Mouse (Mus musculus) intestine, postnatal 0 days (tissue): ENCODE measurements around the gene Gm28036. TPM values are rescaled to one million over a fixed set of nuclear protein-coding genes. Genes with fewer than 3 reads are reported as not detected.

ENCODE experiments used
- ATAC-seq: fragments of 200-750 bp; cut with Nextera tagmentation; 2 replicates; pipeline ENCODE4 v1.8.0; 2017; ENCODE audit warnings: mild to moderate bottlenecking, moderate TSS enrichment, moderate library complexity
- H3K27ac ChIP-seq: fragments of 300-500 bp; sonication (generic); 2 replicates; pipeline ENCODE4 v1.5.1; 2014; ENCODE audit warnings: mild to moderate bottlenecking, low read depth, low read length, moderate library complexity
- H3K27me3 ChIP-seq: fragments of 300-500 bp; sonication (generic); replicated peaks from 2 replicates; pipeline ENCODE4 v1.6.1; 2014; ENCODE audit warnings: low read length, mixed read lengths; ENCODE audit not compliant: control insufficient read depth, insufficient read depth
- H3K36me3 ChIP-seq: fragments of 300-500 bp; sonication (generic); 2 replicates; pipeline ENCODE4 v1.6.1; 2014; ENCODE audit warnings: mild to moderate bottlenecking, moderate library complexity; ENCODE audit not compliant: control insufficient read depth, insufficient read depth
- H3K4me1 ChIP-seq: fragments of 300-500 bp; sonication (generic); replicated peaks from 2 replicates; pipeline ENCODE4 v1.6.1; 2014; ENCODE audit warnings: antibody characterized with exemption, low read length, mixed read lengths; ENCODE audit not compliant: control insufficient read depth, insufficient read depth
- H3K4me2 ChIP-seq: fragments of 300-500 bp; sonication (generic); replicated peaks from 2 replicates; pipeline ENCODE4 v1.6.1; 2014; ENCODE audit warnings: low read depth, mild to moderate bottlenecking, moderate library complexity
- H3K4me3 ChIP-seq: fragments of 300-500 bp; sonication (generic); 2 replicates; pipeline ENCODE4 v1.5.1; 2014; ENCODE audit warnings: low read depth, low read length
- H3K9ac ChIP-seq: fragments of 300-500 bp; sonication (generic); 2 replicates; pipeline ENCODE4 v1.6.1; 2014; ENCODE audit warnings: mild to moderate bottlenecking, low read depth, low read length
- H3K9me3 ChIP-seq: fragments of 300-500 bp; sonication (generic); 2 replicates; pipeline ENCODE4 v1.6.1; 2016; ENCODE audit warnings: mixed run types; ENCODE audit not compliant: control insufficient read depth
- CTCF ChIP-seq: sonication (generic); IDR thresholded peaks from 2 replicates; pipeline ENCODE4 v1.5.1; 2016; ENCODE audit warnings: low read depth, mild to moderate bottlenecking, control low read depth, antibody characterized with exemption, moderate library complexity
- WGBS: fragments of 180-500 bp; shearing (Covaris S2); extraction: QIAGEN DNeasy Blood & Tissue Kit; methylation state at CpG from one replicate; pipeline ENCODE4 v1.1.7; 2014; 5-methylcytosine and 5-hydroxymethylcytosine counted together
- polyA plus RNA-seq: library from polyadenylated mRNA; unstranded; fragments of >200 nt; fragmentation: Nextera tagmentation; extraction: Ambion mirVana; gene quantifications from 2 replicates; pipeline ENCODE4 v1.2.1, GENCODE M21; 2015

Gm28036 gene
- 1.5 TPM in 2 replicates for polyA plus RNA-seq

DNA sequence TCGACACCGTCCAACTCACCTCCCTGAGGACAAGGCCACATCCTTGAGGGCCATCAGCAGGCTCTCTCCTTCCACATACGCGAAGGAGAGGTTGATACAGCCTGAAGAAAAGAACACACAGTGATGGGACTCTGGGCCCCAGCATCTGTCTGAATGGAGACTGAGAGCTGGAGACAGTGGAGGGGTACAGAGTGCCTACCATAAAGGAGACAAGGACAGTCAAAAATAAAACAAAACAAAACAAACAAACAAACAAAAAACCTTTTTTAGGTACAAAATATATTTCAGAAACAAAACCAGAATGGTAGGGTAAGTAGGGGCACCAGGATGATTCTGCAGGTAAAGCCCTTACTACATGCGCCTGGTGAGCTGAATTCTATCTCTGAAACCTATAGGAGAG lies at the start of gene Gm28036:
TSS of gene Gm28036 (minus strand) at position 101 of the 400 bp plus-strand sequence.
- Histone ChIP-seq H3K4me1 (no peaks in the 10 kb centered on the region), H3K27me3 (no peaks in the 10 kb centered on the region), H3K4me2 (no peak within 1 kb of the TSS), H3K9ac (no peak within 1 kb of the TSS), H3K9me3 (no peaks in the 10 kb centered on the region), H3K36me3 (peaks cover 36% of the 10 kb centered on the region), H3K27ac (no peak within 1 kb of the TSS), H3K4me3 (no peak within 1 kb of the TSS)
- no peak for ATAC-seq
- WGBS, result over 99% methylated on average over 5 of the region's 5 CpGs
- no peak for TF ChIP-seq CTCF

DNA sequence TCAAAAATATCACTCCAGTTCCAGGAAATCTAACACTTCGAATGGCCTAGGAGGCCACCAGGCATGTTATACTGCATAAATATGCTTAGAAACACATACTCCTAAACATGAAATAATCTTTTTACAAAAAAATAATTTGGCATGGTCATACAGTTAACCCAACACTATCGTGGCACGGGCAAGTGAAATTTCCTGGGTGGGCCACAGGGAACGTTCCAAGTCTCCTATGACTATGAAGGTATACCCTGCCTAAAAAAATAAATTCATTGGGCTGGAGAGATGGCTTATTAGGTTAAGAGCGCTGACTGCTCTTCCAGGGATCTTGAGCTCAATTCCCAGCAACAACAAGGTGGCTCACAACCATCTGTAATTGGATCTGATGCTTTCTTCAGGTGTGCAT lies 39.7 kb upstream of the Gm28036 start:
- H3K36me3 ChIP-seq, result peaks cover 76% of the 10 kb centered on the region
- no peaks in the 10 kb centered on the region for H3K27me3 ChIP-seq
- H3K4me1 ChIP-seq, result no peaks in the 10 kb centered on the region
- no peak overlapping the region for H3K9ac ChIP-seq
- ATAC-seq, result no peak
- no peak overlapping the region for H3K27ac ChIP-seq
- no peaks in the 10 kb centered on the region for H3K9me3 ChIP-seq
- H3K4me2 ChIP-seq, result no peak overlapping the region
- no peak for TF ChIP-seq CTCF
- no peak overlapping the region for H3K4me3 ChIP-seq
- 90% methylated on average over 5 of the region's 5 CpGs for whole genome bisulfite sequencing

DNA sequence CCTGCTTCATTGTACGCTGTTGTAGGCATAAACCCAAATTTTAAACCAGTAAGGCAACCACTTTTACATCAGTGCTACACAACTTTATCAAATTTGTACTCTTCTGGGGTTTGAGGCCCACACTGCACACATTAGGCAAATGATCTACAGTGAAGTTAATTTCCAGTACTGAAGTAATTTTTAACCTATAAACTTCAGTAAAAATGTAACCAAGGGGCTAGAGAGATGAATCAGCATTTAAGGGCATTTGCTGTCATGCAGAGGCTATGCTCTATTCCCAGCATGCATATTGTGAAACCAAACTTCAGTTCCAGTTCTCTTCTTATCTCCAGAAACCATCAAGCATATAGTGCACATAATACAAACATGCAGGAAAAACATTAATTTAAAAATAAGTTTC lies 38.6 kb upstream of the Gm28036 start:
- Histone ChIP-seq H3K4me2 (no peak overlapping the region), H3K27ac (no peak overlapping the region), H3K4me1 (no peaks in the 10 kb centered on the region), H3K9me3 (no peaks in the 10 kb centered on the region), H3K36me3 (peaks cover 83% of the 10 kb centered on the region), H3K9ac (no peak overlapping the region), H3K4me3 (no peak overlapping the region), H3K27me3 (no peaks in the 10 kb centered on the region)
- ATAC-seq, result no peak
- no peak for TF ChIP-seq CTCF
- 95% methylated on average over 1 of the region's 1 CpGs for WGBS

DNA sequence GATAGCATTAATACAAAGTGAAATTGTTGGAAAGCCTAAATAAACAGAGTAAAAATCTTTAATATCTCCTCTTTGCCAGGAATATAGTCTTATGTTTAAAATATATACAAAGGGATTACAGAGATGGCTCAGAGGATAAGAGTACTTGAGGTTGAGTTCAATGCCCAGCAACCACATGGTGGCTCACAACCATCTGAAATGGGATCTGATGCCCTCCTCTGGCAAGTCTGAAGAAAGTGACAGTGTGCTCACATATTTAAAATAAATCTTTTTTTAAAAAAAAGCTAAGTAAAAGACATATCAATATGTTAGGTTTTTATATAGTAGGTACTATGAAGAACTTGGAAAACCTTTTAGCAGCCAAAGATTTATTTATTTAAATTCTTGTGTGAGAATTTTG lies 24.6 kb upstream of the Gm28036 start:
- no peaks in the 10 kb centered on the region for H3K27me3 ChIP-seq
- TF ChIP-seq CTCF, result peak; percentile 34
- no peaks in the 10 kb centered on the region for H3K9me3 ChIP-seq
- H3K36me3 ChIP-seq, result peaks cover 57% of the 10 kb centered on the region
- no peak for ATAC-seq
- no peak overlapping the region for H3K27ac ChIP-seq
- H3K4me3 ChIP-seq, result no peak overlapping the region
- H3K4me1 ChIP-seq, result no peaks in the 10 kb centered on the region
- no peak overlapping the region for H3K9ac ChIP-seq
- H3K4me2 ChIP-seq, result no peak overlapping the region

DNA sequence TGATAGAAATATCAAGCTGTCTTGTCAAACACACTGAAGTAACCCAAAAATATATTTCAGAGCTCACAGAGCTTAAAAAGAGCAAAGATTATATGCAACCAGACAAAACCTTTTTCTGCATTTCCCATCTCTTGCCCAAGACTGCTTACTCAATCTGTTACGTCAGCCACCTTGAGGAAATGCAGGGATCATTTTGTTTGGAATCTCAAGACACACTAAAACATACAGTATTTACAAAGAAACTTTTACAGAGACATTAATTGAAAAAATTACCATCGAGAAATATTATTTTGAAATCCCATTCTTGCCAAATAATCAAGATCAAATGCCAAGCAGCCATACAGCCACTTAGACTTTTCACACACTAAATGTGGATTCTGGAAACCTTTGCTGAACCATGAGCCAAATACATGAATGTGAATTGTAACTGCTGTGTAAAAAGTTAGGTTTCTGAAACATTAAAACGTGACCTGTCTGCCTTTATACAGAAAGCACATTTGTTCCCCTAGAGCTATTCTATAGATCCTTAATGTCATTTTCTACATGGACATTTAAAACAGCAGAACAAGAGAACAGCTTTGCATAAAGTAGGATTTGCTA lies 20.5 kb upstream of the Gm28036 start:
- 78% methylated on average over 3 of the region's 3 CpGs for WGBS
- no peak for ATAC-seq
- Histone ChIP-seq H3K4me3 (no peak overlapping the region), H3K9me3 (no peaks in the 10 kb centered on the region), H3K27ac (no peak overlapping the region), H3K4me1 (no peaks in the 10 kb centered on the region; the same call in 1 of the 2 replicates), H3K36me3 (peaks cover 44% of the 10 kb centered on the region), H3K4me2 (no peak overlapping the region), H3K9ac (no peak overlapping the region), H3K27me3 (no peaks in the 10 kb centered on the region)
- TF ChIP-seq CTCF, result no peak

DNA sequence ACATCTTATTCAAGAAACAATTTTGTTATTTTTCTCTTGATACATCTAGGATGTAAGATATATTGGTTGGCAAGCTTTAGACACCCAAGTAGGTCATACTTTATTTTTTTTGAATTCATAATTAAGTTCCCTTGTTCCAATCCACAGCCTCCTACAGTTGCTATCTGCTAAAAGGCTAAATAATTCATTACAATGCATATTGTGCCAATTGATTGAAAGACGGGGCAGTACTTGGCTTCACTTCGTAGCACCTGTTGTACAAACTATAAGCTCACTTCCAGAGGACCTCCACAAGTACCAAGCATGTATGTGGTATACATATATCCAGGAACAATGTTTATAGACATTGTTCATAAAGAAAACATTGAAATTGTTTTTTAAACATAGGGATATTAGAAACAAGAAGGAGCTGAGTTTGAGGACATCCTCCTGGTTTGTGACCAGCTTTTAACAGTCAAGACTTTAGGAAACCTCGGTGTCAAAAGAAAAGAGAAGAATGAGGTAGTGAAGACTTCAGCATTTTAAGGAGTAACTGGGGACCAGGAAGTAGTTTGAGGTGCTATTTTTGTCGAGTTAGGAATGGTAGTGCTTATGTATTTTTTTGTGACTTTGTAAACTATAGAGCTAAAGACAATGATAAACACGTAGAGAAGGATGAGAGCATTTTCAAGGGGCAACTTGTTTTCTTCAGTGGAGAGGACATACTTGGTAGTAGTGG lies 19.5 kb upstream of the Gm28036 start:
- Histone ChIP-seq H3K9ac (no peak overlapping the region), H3K4me2 (no peak overlapping the region), H3K27ac (no peak overlapping the region), H3K27me3 (no peaks in the 10 kb centered on the region), H3K36me3 (peaks cover 44% of the 10 kb centered on the region), H3K9me3 (no peaks in the 10 kb centered on the region), H3K4me3 (no peak overlapping the region), H3K4me1 (no peaks in the 10 kb centered on the region; the same call in 1 of the 2 replicates)
- TF ChIP-seq CTCF, result no peak
- ATAC-seq, result no peak
- WGBS, result 56% methylated on average over 5 of the region's 5 CpGs
